Mouse (Mus musculus): ENCODE measurements around the gene Radil. TPM values are rescaled to one million over a fixed set of nuclear protein-coding genes. Genes with fewer than 3 reads are reported as not detected.

Radil gene
- polyA plus RNA-seq, 1 experiment from 2014 or later = 4.9 TPM

DNA sequence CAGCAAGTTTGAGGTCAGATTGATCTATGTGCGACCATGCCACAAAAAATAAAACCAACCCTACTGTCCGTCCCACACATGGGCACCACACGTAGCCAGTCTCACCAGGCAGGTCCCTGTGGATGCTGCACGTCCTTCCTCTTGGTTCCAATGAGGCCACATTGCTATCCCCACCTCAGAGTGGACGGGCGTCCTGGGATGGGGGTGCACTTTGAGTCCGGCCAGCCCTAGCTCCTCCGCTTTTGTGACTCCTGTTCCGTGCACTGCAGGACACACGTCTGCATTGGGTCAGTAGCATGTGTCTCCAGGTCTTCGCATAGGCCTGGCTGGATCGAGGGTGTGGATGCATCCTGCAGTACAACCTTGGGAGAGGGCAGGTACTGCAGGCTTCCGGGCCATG lies 82.5 kb downstream of the Radil start:
- DNase-seq (ENCODE audit: low spot score) = no peak
- no peaks in the 10 kb centered on the region for H3K9me3 ChIP-seq (replicated peaks)
- no peaks in the 10 kb centered on the region for H3K27me3 ChIP-seq (ENCODE audit: low read depth, poor library complexity, severe bottlenecking)
- peaks cover 12% of the 10 kb centered on the region for H3K4me1 ChIP-seq
- WGBS = 91% methylated on average over 13 of the region's 13 CpGs
- H3K36me3 ChIP-seq = peaks cover 63% of the 10 kb centered on the region
- H3K27ac ChIP-seq (replicated peaks) = no peak overlapping the region
- no peak overlapping the region for H3K4me3 ChIP-seq

- H3K27ac ChIP-seq (replicated peaks) = peak within 1 kb of the TSS; percentile 88
- H3K4me3 ChIP-seq = peak within 1 kb of the TSS; percentile 73
- no peaks in the 10 kb centered on the region for H3K27me3 ChIP-seq (ENCODE audit: low read depth, poor library complexity, severe bottlenecking)
- H3K4me1 ChIP-seq = peaks cover 17% of the 10 kb centered on the region
- 2% methylated on average over 60 of the region's 60 CpGs for WGBS
- H3K36me3 ChIP-seq = peaks cover 55% of the 10 kb centered on the region
- peak; percentile 97 for DNase-seq (ENCODE audit: low spot score)
- H3K9me3 ChIP-seq (replicated peaks) = no peaks in the 10 kb centered on the region
Measured at GRCm38 (mm10) chr5:142463461-142464454, 87.1 kb downstream of the Radil start, which contains the start of gene Ap5z1. TSS of gene Ap5z1 (plus strand) at chr5:142463944.

DNA sequence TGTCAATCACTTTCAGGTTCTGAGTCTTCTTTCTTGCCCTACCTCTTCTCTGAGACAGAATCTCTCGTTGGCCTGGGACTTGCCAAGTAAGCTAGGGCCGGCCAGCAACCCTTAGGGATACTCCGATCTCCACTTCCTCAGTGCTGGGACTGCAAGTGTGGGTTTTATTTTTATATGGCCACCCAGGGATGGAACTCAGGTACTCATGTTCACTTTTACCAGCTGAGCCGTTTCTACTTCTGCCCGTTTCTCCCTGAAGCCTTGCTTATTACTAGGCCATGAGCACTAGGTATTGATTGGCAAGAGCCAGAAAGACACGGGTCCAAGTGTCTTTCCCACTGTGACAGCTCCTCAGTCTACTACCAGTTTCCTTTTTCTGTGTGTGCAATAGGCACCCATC lies 87.9 kb downstream of the Radil start:
- Histone ChIP-seq H3K27me3 (ENCODE audit: low read depth, poor library complexity, severe bottlenecking) (no peaks in the 10 kb centered on the region), H3K9me3 (replicated peaks) (no peaks in the 10 kb centered on the region), H3K27ac (replicated peaks) (peak overlapping the region; percentile 88), H3K4me1 (peaks cover 17% of the 10 kb centered on the region), H3K4me3 (peak overlapping the region; percentile 73), H3K36me3 (peaks cover 55% of the 10 kb centered on the region)
- DNase-seq (ENCODE audit: low spot score) = no peak
- 93% methylated on average over 6 of the region's 6 CpGs for WGBS

DNA sequence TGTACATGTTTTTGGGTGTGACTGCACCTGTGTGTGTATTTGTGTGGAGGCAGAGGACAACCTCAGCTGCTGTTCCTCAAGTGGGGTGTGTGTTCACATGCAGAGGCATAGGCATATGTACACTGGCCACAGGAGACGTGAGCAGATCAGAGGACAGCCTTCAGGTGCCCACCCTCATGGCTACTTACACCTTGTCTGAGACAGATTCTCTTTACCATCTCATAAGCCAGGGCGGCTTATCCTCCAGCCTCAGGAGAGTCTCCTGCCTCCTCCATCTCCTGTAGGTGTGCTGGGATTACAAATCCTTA lies 88.3 kb downstream of the Radil start:
- no peak overlapping the region for H3K27ac ChIP-seq (replicated peaks)
- peaks cover 17% of the 10 kb centered on the region for H3K4me1 ChIP-seq
- no peaks in the 10 kb centered on the region for H3K9me3 ChIP-seq (replicated peaks)
- DNase-seq (ENCODE audit: low spot score) = no peak
- 93% methylated on average over 2 of the region's 2 CpGs for WGBS
- peaks cover 55% of the 10 kb centered on the region for H3K36me3 ChIP-seq
- H3K4me3 ChIP-seq = no peak overlapping the region
- H3K27me3 ChIP-seq (ENCODE audit: low read depth, poor library complexity, severe bottlenecking) = no peaks in the 10 kb centered on the region

DNA sequence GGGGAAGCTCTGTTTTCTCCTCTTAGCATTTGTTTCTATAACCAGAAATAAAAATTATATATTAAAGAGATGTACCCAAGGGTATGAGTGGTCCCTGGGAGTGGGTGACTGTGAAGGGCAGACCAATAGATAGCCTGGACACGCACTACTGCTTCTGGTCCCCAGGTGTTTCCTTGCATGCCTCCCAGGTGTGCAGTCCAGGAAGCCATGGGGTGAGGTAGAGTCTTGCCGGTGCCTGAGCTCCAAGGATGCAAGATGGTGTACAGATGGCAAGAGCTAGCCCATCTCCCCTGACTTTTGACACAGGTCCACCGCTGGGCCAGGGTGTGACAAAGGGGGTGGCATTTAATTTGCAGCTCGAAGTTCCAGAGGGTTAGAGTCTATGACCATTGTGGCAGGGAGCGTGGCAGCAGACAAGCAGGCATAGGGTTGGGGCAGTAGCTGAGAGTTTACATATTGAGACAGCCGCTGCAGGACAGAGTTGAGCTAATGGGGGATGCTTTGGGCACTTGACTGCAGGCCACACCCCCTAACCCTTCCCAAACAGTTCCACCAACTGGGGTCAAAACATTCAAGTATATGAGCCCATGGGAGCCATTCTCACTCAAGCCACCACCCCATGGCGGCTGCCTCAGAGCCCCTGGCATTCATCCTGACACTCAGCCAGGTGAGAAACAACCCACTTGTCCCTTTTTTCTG lies 88.8 kb downstream of the Radil start:
- WGBS = 94% methylated on average over 7 of the region's 7 CpGs

DNA sequence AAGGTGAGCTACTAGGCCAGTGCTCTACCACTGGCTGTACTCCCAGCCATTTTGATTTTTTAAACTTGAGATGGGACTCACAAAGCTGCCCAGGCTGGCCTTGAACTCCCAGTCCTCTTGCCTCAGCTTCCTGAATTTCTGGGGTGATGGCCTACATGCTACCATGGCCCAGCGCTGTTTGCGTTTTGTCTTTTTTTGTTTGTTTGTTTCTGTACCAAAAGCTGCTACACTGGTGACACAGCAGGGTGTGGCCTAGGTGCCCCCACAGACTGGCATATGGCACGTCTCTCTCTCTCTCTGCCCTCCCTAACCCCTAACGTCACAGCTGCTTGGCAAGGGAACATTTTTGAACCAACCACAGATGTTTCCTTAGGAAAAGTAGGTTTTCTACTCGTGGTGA lies 91.1 kb downstream of the Radil start:
- 84% methylated on average over 5 of the region's 5 CpGs for WGBS

More for the DNA sequence above, 88.8 kb downstream of the Radil start:
- Histone ChIP-seq H3K27me3 (ENCODE audit: low read depth, poor library complexity, severe bottlenecking) (no peaks in the 10 kb centered on the region), H3K9me3 (replicated peaks) (no peaks in the 10 kb centered on the region), H3K27ac (replicated peaks) (no peak overlapping the region), H3K36me3 (peaks cover 55% of the 10 kb centered on the region), H3K4me1 (peaks cover 17% of the 10 kb centered on the region), H3K4me3 (no peak overlapping the region)
- no peak for DNase-seq (ENCODE audit: low spot score)

DNA sequence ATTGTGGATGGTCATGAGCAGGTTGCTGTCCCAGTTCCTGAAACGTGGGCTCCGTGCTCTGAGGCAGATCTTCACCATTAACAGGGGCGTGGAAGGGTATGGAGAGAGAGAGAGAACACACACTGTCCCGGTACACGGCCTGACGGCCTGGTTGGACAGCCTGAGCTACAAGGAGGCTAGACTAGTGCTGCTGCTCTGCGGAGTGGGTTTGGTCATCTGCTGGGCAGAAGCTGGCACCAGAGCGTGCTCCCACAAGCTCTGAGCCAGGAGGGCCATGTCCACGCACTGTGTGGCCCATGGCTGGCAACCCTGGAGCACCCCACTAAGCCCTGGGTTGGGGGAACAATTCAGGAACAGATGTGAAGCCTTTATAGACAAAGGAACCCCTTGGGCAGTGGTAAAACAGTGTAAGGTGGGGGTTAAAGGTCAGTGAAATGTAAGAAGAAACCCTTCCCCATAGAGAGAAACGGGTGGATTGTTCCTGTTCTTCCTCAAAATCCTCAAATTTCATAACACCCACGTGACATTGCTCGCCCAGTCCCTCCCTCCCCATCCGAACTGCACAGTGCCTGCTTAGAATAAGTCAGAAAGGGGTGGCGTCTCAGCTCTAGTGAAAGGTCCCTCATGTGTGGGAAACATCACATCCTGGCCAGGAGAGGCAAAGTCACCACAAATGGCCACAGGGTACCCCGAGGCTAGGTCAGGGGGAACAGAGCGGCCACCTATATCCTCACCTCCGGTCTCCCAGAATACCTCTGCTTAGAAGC lies 91.9 kb downstream of the Radil start:
- H3K27me3 ChIP-seq (ENCODE audit: low read depth, poor library complexity, severe bottlenecking) = no peaks in the 10 kb centered on the region
- WGBS = 93% methylated on average over 17 of the region's 17 CpGs
- peaks cover 80% of the 10 kb centered on the region for H3K36me3 ChIP-seq
- no peak overlapping the region for H3K4me3 ChIP-seq
- H3K27ac ChIP-seq (replicated peaks) = no peak overlapping the region
- DNase-seq (ENCODE audit: low spot score) = no peak
- no peaks in the 10 kb centered on the region for H3K9me3 ChIP-seq (replicated peaks)
- peaks cover 7% of the 10 kb centered on the region for H3K4me1 ChIP-seq

More for the DNA sequence above, 91.1 kb downstream of the Radil start:
- Histone ChIP-seq H3K27ac (replicated peaks) (no peak overlapping the region), H3K9me3 (replicated peaks) (no peaks in the 10 kb centered on the region), H3K4me3 (no peak overlapping the region), H3K27me3 (ENCODE audit: low read depth, poor library complexity, severe bottlenecking) (no peaks in the 10 kb centered on the region), H3K36me3 (peaks cover 71% of the 10 kb centered on the region), H3K4me1 (peaks cover 15% of the 10 kb centered on the region)
- DNase-seq (ENCODE audit: low spot score) = no peak

GRCm38 (mm10) chr5:142457345-142457744 lies 93.6 kb downstream of the Radil start:
- Histone ChIP-seq H3K9me3 (replicated peaks) (no peaks in the 10 kb centered on the region), H3K36me3 (peaks cover 92% of the 10 kb centered on the region), H3K27ac (replicated peaks) (no peak overlapping the region), H3K27me3 (ENCODE audit: low read depth, poor library complexity, severe bottlenecking) (no peaks in the 10 kb centered on the region), H3K4me1 (no peaks in the 10 kb centered on the region), H3K4me3 (no peak overlapping the region)
- DNase-seq (ENCODE audit: low spot score) = no peak
- 85% methylated on average over 10 of the region's 10 CpGs for WGBS

GRCm38 (mm10) chr5:142456318-142456717 lies 94.6 kb downstream of the Radil start:
- H3K27me3 ChIP-seq (ENCODE audit: low read depth, poor library complexity, severe bottlenecking) = no peaks in the 10 kb centered on the region
- no peak for DNase-seq (ENCODE audit: low spot score)
- 82% methylated on average over 15 of the region's 15 CpGs for WGBS
- no peak overlapping the region for H3K4me3 ChIP-seq
- H3K36me3 ChIP-seq = peaks cover 92% of the 10 kb centered on the region
- H3K9me3 ChIP-seq (replicated peaks) = no peaks in the 10 kb centered on the region
- peaks cover 7% of the 10 kb centered on the region for H3K4me1 ChIP-seq
- no peak overlapping the region for H3K27ac ChIP-seq (replicated peaks)

- H3K4me1 ChIP-seq = peaks cover 15% of the 10 kb centered on the region
- DNase-seq (ENCODE audit: low spot score) = no peak
- H3K36me3 ChIP-seq = peaks cover 97% of the 10 kb centered on the region
- WGBS = 96% methylated on average over 13 of the region's 13 CpGs
- H3K27me3 ChIP-seq (ENCODE audit: low read depth, poor library complexity, severe bottlenecking) = no peaks in the 10 kb centered on the region
- H3K4me3 ChIP-seq = no peak overlapping the region
- no peaks in the 10 kb centered on the region for H3K9me3 ChIP-seq (replicated peaks)
- no peak overlapping the region for H3K27ac ChIP-seq (replicated peaks)
Measured at GRCm38 (mm10) chr5:142453742-142454141, 97.2 kb downstream of the Radil start.

DNA sequence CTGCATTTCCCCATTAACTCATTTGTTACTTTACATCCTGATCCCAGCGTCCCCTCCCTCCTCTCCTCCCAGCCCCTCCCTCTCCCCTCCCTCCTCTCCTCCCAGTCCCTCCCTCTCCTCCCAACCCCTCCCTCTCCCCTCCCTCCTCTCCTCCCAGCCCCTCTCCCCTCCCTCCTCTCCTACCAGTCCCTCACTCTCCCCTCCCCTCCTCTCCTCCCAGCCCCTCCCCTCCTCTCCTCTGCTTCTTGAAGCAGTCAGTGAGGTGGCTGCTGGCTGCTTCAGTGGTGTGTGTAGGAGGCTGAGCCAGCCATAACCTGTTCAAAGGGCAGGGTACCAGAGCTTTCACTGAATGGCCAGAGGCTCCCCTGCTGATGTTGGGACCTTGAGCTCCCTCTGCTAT lies 99.1 kb downstream of the Radil start:
- H3K27ac ChIP-seq (replicated peaks) = peak overlapping the region; percentile 19; the same call in 1 of the 2 replicates
- H3K4me1 ChIP-seq = peaks cover 34% of the 10 kb centered on the region
- H3K9me3 ChIP-seq (replicated peaks) = no peaks in the 10 kb centered on the region
- no peak overlapping the region for H3K4me3 ChIP-seq
- H3K36me3 ChIP-seq = peaks cover 80% of the 10 kb centered on the region
- no peaks in the 10 kb centered on the region for H3K27me3 ChIP-seq (ENCODE audit: low read depth, poor library complexity, severe bottlenecking)
- 0% methylated on average over 1 of the region's 1 CpGs for WGBS
- DNase-seq (ENCODE audit: low spot score) = peak; percentile 73

DNA sequence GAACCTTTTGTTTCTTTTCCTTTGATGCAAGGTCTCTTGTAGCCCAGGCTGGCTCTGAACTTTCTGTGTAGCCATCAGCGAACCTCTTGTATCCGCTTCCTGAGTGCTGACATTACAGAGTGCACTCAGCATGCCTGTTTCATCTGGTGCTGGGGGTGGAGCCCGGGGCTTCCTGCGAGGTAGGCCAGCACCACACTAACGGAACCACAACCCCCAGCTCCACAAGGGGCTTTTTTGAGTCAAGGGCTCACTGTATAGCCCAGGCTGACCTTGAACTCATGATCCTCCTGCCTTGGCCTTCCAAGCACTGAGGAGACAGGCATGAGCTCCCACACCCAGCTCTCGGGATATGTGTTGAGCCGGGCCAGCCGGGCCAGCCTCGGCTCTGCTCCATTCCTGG lies 100.1 kb downstream of the Radil start:
- Histone ChIP-seq H3K27ac (replicated peaks) (0 out of 2 replicates have a peak overlapping the region, but pooled peaks have one; percentile 19), H3K4me1 (peaks cover 41% of the 10 kb centered on the region), H3K9me3 (replicated peaks) (no peaks in the 10 kb centered on the region), H3K4me3 (no peak overlapping the region), H3K27me3 (ENCODE audit: low read depth, poor library complexity, severe bottlenecking) (no peaks in the 10 kb centered on the region), H3K36me3 (peaks cover 71% of the 10 kb centered on the region)
- DNase-seq (ENCODE audit: low spot score) = no peak
- WGBS = 92% methylated on average over 9 of the region's 9 CpGs
